Mouse (Mus musculus) embryonic facial prominence, embryonic 10.5 days (tissue): ENCODE measurements around the gene Hcn1. TPM values are rescaled to one million over a fixed set of nuclear protein-coding genes. Genes with fewer than 3 reads are reported as not detected.
"Not testable (repeated sequence)": the region's sequence is repeated elsewhere in the genome, so short reads cannot be mapped to it uniquely, and the experiment has no call there.

ENCODE experiments used
- DNase-seq: peaks from one replicate; pipeline ENCODE4 v3.0.0-alpha.2; 2017; ENCODE audit warnings: low spot score
- H3K27ac ChIP-seq: fragments of 300-500 bp; sonication (generic); replicated peaks from 2 replicates; pipeline ENCODE4 v1.5.1; 2016; ENCODE audit warnings: mild to moderate bottlenecking
- H3K27me3 ChIP-seq: fragments of 300-500 bp; sonication (generic); replicated peaks from 2 replicates; pipeline ENCODE4 v1.6.1; 2016; ENCODE audit warnings: low read depth, mild to moderate bottlenecking; ENCODE audit not compliant: poor library complexity, severe bottlenecking
- H3K36me3 ChIP-seq: fragments of 300-500 bp; sonication (generic); replicated peaks from 2 replicates; pipeline ENCODE4 v1.6.1; 2016; ENCODE audit warnings: mild to moderate bottlenecking, moderate library complexity
- H3K4me1 ChIP-seq: fragments of 300-500 bp; sonication (generic); 2 replicates; pipeline ENCODE4 v1.6.1; 2016
- H3K4me3 ChIP-seq: fragments of 300-500 bp; sonication (generic); 2 replicates; pipeline ENCODE4 v1.5.1; 2016; ENCODE audit warnings: mild to moderate bottlenecking, moderate library complexity
- H3K9me3 ChIP-seq: fragments of 300-500 bp; sonication (generic); 2 replicates; pipeline ENCODE4 v1.6.1; 2016; ENCODE audit warnings: mild to moderate bottlenecking
- WGBS: fragments of 180-500 bp; shearing (Covaris S2); methylation state at CpG from one replicate; pipeline ENCODE4 v1.1.7; 2016; 5-methylcytosine and 5-hydroxymethylcytosine counted together
- polyA plus RNA-seq: library from polyadenylated mRNA; unstranded; fragments of >200 nt; fragmentation: Nextera tagmentation; extraction: Ambion mirVana; gene quantifications from 2 replicates; pipeline ENCODE4 v1.2.1, GENCODE M21; 2016

Hcn1 gene
- polyA plus RNA-seq, 1 experiment from 2014 or later = 0.11 TPM

GRCm38 (mm10) chr13:118022891-118023290 is 420.8 kb downstream of the Hcn1 start:
- not testable (repeated sequence) for H3K36me3 ChIP-seq, H3K27ac ChIP-seq, H3K27me3 ChIP-seq, H3K4me1 ChIP-seq, DNase-seq, H3K9me3 ChIP-seq, H3K4me3 ChIP-seq

DNA sequence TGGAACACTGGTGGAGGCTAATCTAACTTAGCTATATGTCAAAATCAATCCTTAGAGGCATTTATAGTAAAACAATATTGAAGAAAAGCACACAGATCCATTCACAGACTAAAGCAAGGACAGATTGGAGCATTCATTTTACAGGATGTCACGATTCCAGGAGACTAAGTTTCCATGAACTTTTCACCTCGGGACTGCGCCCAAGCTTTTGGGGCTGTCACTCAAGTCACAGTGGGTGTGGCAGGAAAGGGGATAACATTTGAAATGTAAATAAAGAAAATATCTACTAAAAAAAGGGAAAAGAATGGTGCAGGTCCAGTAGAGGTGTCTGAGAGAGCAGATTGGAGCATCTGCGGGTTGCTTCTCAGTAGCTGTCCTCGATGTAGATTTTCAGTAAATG is 421.3 kb downstream of the Hcn1 start:
- WGBS = 83% methylated on average over 5 of the region's 5 CpGs
- H3K36me3 ChIP-seq = no peaks in the 10 kb centered on the region
- H3K4me1 ChIP-seq = 0 out of 2 replicates have a peak, but pooled peaks cover 4% of the 10 kb centered on the region
- no peak for DNase-seq
- no peak overlapping the region for H3K27ac ChIP-seq
- no peaks in the 10 kb centered on the region for H3K9me3 ChIP-seq
- no peak overlapping the region for H3K4me3 ChIP-seq
- no peaks in the 10 kb centered on the region for H3K27me3 ChIP-seq

GRCm38 (mm10) chr13:118026510-118026909 is 424.4 kb downstream of the Hcn1 start:
- WGBS = 79% methylated on average over 2 of the region's 2 CpGs
- Histone ChIP-seq H3K36me3 (no peaks in the 10 kb centered on the region), H3K27ac (no peak overlapping the region), H3K27me3 (no peaks in the 10 kb centered on the region), H3K4me1 (0 out of 2 replicates have a peak, but pooled peaks cover 4% of the 10 kb centered on the region), H3K9me3 (no peaks in the 10 kb centered on the region), H3K4me3 (no peak overlapping the region)
- peak; percentile 17 for DNase-seq

GRCm38 (mm10) chr13:118027868-118028267 is 425.7 kb downstream of the Hcn1 start:
- DNase-seq = no peak
- Histone ChIP-seq H3K27ac (no peak overlapping the region), H3K36me3 (no peaks in the 10 kb centered on the region), H3K4me3 (no peak overlapping the region), H3K27me3 (no peaks in the 10 kb centered on the region), H3K9me3 (no peaks in the 10 kb centered on the region), H3K4me1 (0 out of 2 replicates have a peak, but pooled peaks cover 4% of the 10 kb centered on the region)
- 62% methylated on average over 3 of the region's 3 CpGs for WGBS

GRCm38 (mm10) chr13:118028662-118029061 is 426.5 kb downstream of the Hcn1 start:
- WGBS = 77% methylated on average over 4 of the region's 4 CpGs
- H3K4me1 ChIP-seq = 0 out of 2 replicates have a peak, but pooled peaks cover 4% of the 10 kb centered on the region

GRCm38 (mm10) chr13:118029579-118029978 is 427.5 kb downstream of the Hcn1 start:
- Histone ChIP-seq H3K27me3 (no peaks in the 10 kb centered on the region), H3K4me3 (no peak overlapping the region), H3K36me3 (no peaks in the 10 kb centered on the region), H3K4me1 (0 out of 2 replicates have a peak, but pooled peaks cover 4% of the 10 kb centered on the region), H3K27ac (no peak overlapping the region), H3K9me3 (no peaks in the 10 kb centered on the region)
- DNase-seq = no peak
- 84% methylated on average over 3 of the region's 3 CpGs for WGBS

More at GRCm38 (mm10) chr13:118028662-118029061, 426.5 kb downstream of the Hcn1 start:
- no peaks in the 10 kb centered on the region for H3K9me3 ChIP-seq
- H3K4me3 ChIP-seq = no peak overlapping the region
- H3K27ac ChIP-seq = no peak overlapping the region
- no peak for DNase-seq
- H3K36me3 ChIP-seq = no peaks in the 10 kb centered on the region
- no peaks in the 10 kb centered on the region for H3K27me3 ChIP-seq

DNA sequence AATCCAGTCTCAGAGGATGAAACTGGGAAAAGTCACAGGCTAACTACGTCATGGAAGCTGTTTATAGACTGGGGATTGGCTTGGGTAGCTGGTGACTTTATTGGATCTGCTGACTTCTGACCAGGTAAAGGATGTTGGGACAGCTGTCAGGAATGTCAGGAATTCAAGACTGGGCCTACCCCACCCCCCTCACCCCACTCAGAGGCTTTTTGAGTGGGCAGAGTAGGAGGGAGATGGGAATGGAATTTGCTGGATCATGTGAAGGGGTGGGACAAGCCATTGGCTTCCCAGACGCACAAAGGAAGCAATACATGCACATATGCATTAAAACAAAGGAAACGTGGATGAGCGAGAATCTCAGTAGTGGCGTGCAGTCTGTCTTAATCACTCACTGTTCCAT is 433.5 kb downstream of the Hcn1 start:
- H3K9me3 ChIP-seq = no peaks in the 10 kb centered on the region
- no peak overlapping the region for H3K4me3 ChIP-seq
- 83% methylated on average over 5 of the region's 5 CpGs for WGBS
- no peaks in the 10 kb centered on the region for H3K4me1 ChIP-seq
- no peak overlapping the region for H3K27ac ChIP-seq
- no peaks in the 10 kb centered on the region for H3K36me3 ChIP-seq
- no peaks in the 10 kb centered on the region for H3K27me3 ChIP-seq
- no peak for DNase-seq
